Mouse (Mus musculus): Measurements from ENCODE around the gene Draxin. TPM values are rescaled to one million over a fixed set of nuclear protein-coding genes. Genes with fewer than 3 reads are reported as not detected.
A peak's percentile ranks its signal among the peaks of the same experiment; 100 is the strongest.

The Draxin gene
- total and polyA plus RNA-seq, 2 experiments from 2014 or later, result 5.0 to 29.5 TPM

- Histone ChIP-seq H3K27ac (ENCODE audit: low read depth, low read length) (peak overlapping the region; percentile 90; the same call in 1 of the 2 replicates), H3K9ac (replicated peaks; ENCODE audit: low read length, poor library complexity, severe bottlenecking) (peak overlapping the region; percentile 79; the same call in 1 of the 2 replicates), H3K27me3 (ENCODE audit: insufficient read depth, low read length) (no peaks in the 10 kb centered on the region), H3K4me2 (ENCODE audit: low read depth, low read length, poor library complexity, severe bottlenecking) (peak overlapping the region; percentile 97), H3K4me1 (ENCODE audit: insufficient read depth, low read length) (no peaks in the 10 kb centered on the region), H3K4me3 (ENCODE audit: low read depth, low read length) (peak overlapping the region; percentile 62), H3K9me3 (ENCODE audit: low read length) (no peaks in the 10 kb centered on the region), H3K36me3 (ENCODE audit: insufficient read depth, low read length) (peaks cover 29% of the 10 kb centered on the region)
- WGBS, result 56% methylated on average over 3 of the region's 3 CpGs
- no peak for TF ChIP-seq CTCF (IDR thresholded peaks at IDR 0.05)
- ATAC-seq (ENCODE audit: low FRiP score), result no peak
- no peak for DNase-seq (ENCODE audit: low spot score)
Observed at GRCm38 (mm10) chr4:148150953-148151266, 20.4 kb upstream of the Draxin start.

- no peak overlapping the region for H3K4me2 ChIP-seq (ENCODE audit: low read depth, low read length, poor library complexity, severe bottlenecking)
- no peaks in the 10 kb centered on the region for H3K9me3 ChIP-seq (ENCODE audit: low read length)
- 72% methylated on average over 7 of the region's 7 CpGs for WGBS
- no peaks in the 10 kb centered on the region for H3K4me1 ChIP-seq (ENCODE audit: insufficient read depth, low read length)
- H3K27ac ChIP-seq (ENCODE audit: low read depth, low read length), result no peak overlapping the region
- H3K36me3 ChIP-seq (ENCODE audit: insufficient read depth, low read length), result peaks cover 35% of the 10 kb centered on the region
- no peaks in the 10 kb centered on the region for H3K27me3 ChIP-seq (ENCODE audit: insufficient read depth, low read length)
- no peak for TF ChIP-seq CTCF (IDR thresholded peaks at IDR 0.05)
- no peak overlapping the region for H3K4me3 ChIP-seq (ENCODE audit: low read depth, low read length)
- H3K9ac ChIP-seq (replicated peaks; ENCODE audit: low read length, poor library complexity, severe bottlenecking), result no peak overlapping the region
- no peak for ATAC-seq (ENCODE audit: low FRiP score)
- no peak for DNase-seq (ENCODE audit: low spot score)
Observed at GRCm38 (mm10) chr4:148150242-148150641, 19.7 kb upstream of the Draxin start.

- H3K27me3 ChIP-seq (ENCODE audit: insufficient read depth, low read length), result no peaks in the 10 kb centered on the region
- H3K4me3 ChIP-seq (ENCODE audit: low read depth, low read length), result no peak overlapping the region
- no peaks in the 10 kb centered on the region for H3K4me1 ChIP-seq (ENCODE audit: insufficient read depth, low read length)
- no peak overlapping the region for H3K4me2 ChIP-seq (ENCODE audit: low read depth, low read length, poor library complexity, severe bottlenecking)
- 78% methylated on average over 12 of the region's 12 CpGs for WGBS
- H3K36me3 ChIP-seq (ENCODE audit: insufficient read depth, low read length), result peaks cover 41% of the 10 kb centered on the region
- DNase-seq (ENCODE audit: low spot score), result no peak
- no peak overlapping the region for H3K27ac ChIP-seq (ENCODE audit: low read depth, low read length)
- ATAC-seq (ENCODE audit: low FRiP score), result no peak
- no peak for TF ChIP-seq CTCF (IDR thresholded peaks at IDR 0.05)
- H3K9me3 ChIP-seq (ENCODE audit: low read length), result no peaks in the 10 kb centered on the region
- no peak overlapping the region for H3K9ac ChIP-seq (replicated peaks; ENCODE audit: low read length, poor library complexity, severe bottlenecking)
Observed at GRCm38 (mm10) chr4:148149540-148149939, 19.0 kb upstream of the Draxin start.

- no peaks in the 10 kb centered on the region for H3K9me3 ChIP-seq (ENCODE audit: low read length)
- WGBS, result 86% methylated on average over 2 of the region's 2 CpGs
- no peak overlapping the region for H3K4me3 ChIP-seq (ENCODE audit: low read depth, low read length)
- TF ChIP-seq CTCF (IDR thresholded peaks at IDR 0.05), result no peak
- DNase-seq (ENCODE audit: low spot score) (no peak), ATAC-seq (ENCODE audit: low FRiP score) (no peak)
- no peak overlapping the region for H3K9ac ChIP-seq (replicated peaks; ENCODE audit: low read length, poor library complexity, severe bottlenecking)
- H3K27me3 ChIP-seq (ENCODE audit: insufficient read depth, low read length), result no peaks in the 10 kb centered on the region
- H3K4me2 ChIP-seq (ENCODE audit: low read depth, low read length, poor library complexity, severe bottlenecking), result no peak overlapping the region
- H3K27ac ChIP-seq (ENCODE audit: low read depth, low read length), result no peak overlapping the region
- H3K4me1 ChIP-seq (ENCODE audit: insufficient read depth, low read length), result no peaks in the 10 kb centered on the region
- peaks cover 32% of the 10 kb centered on the region for H3K36me3 ChIP-seq (ENCODE audit: insufficient read depth, low read length)
Observed at GRCm38 (mm10) chr4:148147714-148148113, 17.2 kb upstream of the Draxin start.

GRCm38 (mm10) chr4:148143721-148144120 is 13.2 kb upstream of the Draxin start:
- TF ChIP-seq CTCF (IDR thresholded peaks at IDR 0.05), result no peak
- 93% methylated on average over 5 of the region's 5 CpGs for WGBS
- ATAC-seq (ENCODE audit: low FRiP score), result no peak
- H3K27me3 ChIP-seq (ENCODE audit: insufficient read depth, low read length), result no peaks in the 10 kb centered on the region
- H3K9ac ChIP-seq (replicated peaks; ENCODE audit: low read length, poor library complexity, severe bottlenecking), result no peak overlapping the region
- no peak overlapping the region for H3K27ac ChIP-seq (ENCODE audit: low read depth, low read length)
- H3K9me3 ChIP-seq (ENCODE audit: low read length), result no peaks in the 10 kb centered on the region
- DNase-seq (ENCODE audit: low spot score), result no peak
- H3K4me2 ChIP-seq (ENCODE audit: low read depth, low read length, poor library complexity, severe bottlenecking), result no peak overlapping the region
- peaks cover 30% of the 10 kb centered on the region for H3K36me3 ChIP-seq (ENCODE audit: insufficient read depth, low read length)
- no peaks in the 10 kb centered on the region for H3K4me1 ChIP-seq (ENCODE audit: insufficient read depth, low read length)
- H3K4me3 ChIP-seq (ENCODE audit: low read depth, low read length), result no peak overlapping the region

- peak overlapping the region; percentile 56 for H3K4me3 ChIP-seq (ENCODE audit: low read depth, low read length)
- H3K9ac ChIP-seq (replicated peaks; ENCODE audit: low read length, poor library complexity, severe bottlenecking), result peak overlapping the region; percentile 67
- ATAC-seq (ENCODE audit: low FRiP score), result peak; percentile 94
- peak; percentile 92 for DNase-seq (ENCODE audit: low spot score)
- peak; percentile 76 for TF ChIP-seq CTCF (IDR thresholded peaks at IDR 0.05)
- no peaks in the 10 kb centered on the region for H3K4me1 ChIP-seq (ENCODE audit: insufficient read depth, low read length)
- peak overlapping the region; percentile 89 for H3K4me2 ChIP-seq (ENCODE audit: low read depth, low read length, poor library complexity, severe bottlenecking)
- H3K9me3 ChIP-seq (ENCODE audit: low read length), result no peaks in the 10 kb centered on the region
- peaks cover 11% of the 10 kb centered on the region for H3K36me3 ChIP-seq (ENCODE audit: insufficient read depth, low read length)
- H3K27me3 ChIP-seq (ENCODE audit: insufficient read depth, low read length), result no peaks in the 10 kb centered on the region
- under 1% methylated on average over 61 of the region's 65 CpGs for WGBS
- H3K27ac ChIP-seq (ENCODE audit: low read depth, low read length), result peak overlapping the region; percentile 85
Observed at GRCm38 (mm10) chr4:148140098-148141011, 9.9 kb upstream of the Draxin start.

Measured in midbrain, postnatal 0 days (tissue).